Mouse (Mus musculus): Measurements from ENCODE around the gene Meox2. TPM values are rescaled to one million over a fixed set of nuclear protein-coding genes. Genes with fewer than 3 reads are reported as not detected.

The Meox2 gene
- polyA plus RNA-seq, 1 experiment from 2014 or later: 11.4 TPM

DNA sequence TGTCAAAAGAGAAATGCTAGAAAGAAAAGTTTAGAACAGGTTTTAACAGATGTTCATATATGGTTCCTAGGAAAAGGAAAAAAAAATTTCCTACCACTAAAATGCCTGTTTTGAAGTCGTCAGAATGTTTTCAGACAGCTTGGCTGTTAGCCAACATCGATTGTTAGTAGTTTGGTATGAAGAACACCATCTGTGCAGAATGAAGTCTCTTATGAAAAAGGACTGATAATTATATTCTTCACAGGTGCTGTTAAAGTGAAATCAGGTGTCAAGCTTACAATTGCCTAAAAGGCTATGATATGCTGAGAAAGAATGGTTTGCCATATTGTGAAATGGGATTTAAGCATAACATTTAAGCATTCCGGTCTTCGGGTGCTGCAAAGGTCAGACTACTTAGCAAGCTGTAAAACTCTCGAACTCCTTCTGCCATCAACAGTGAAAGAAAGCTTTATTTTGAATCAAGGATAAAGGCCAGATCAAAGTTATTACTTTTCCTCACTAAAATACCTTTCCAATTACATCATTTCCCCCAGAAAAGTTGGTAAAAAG is 80.7 kb downstream of the Meox2 start:
- H3K9ac ChIP-seq (replicated peaks; ENCODE audit: low read depth, low read length): no peak overlapping the region
- H3K27ac ChIP-seq (ENCODE audit: low read length): no peak overlapping the region
- no peaks in the 10 kb centered on the region for H3K27me3 ChIP-seq (ENCODE audit: control insufficient read depth, insufficient read depth, low read length)
- WGBS: 28% methylated on average over 5 of the region's 5 CpGs
- no peaks in the 10 kb centered on the region for H3K36me3 ChIP-seq (ENCODE audit: control insufficient read depth, insufficient read depth, low read length)
- no peak overlapping the region for H3K4me2 ChIP-seq (replicated peaks; ENCODE audit: low read depth, low read length)
- no peaks in the 10 kb centered on the region for H3K9me3 ChIP-seq (ENCODE audit: control insufficient read depth, low read depth, low read length)
- H3K4me1 ChIP-seq (ENCODE audit: control insufficient read depth, insufficient read depth, low read length): no peaks in the 10 kb centered on the region
- H3K4me3 ChIP-seq (ENCODE audit: low read depth, low read length): no peak overlapping the region
- no peak for ATAC-seq (ENCODE audit: insufficient number of reproducible peaks, insufficient read depth, low FRiP score, low read depth)

Other genes with a start within 250 kb of the Meox2 start
- gene Agmo, start 133.1 kb downstream of the Meox2 start, polyA plus RNA-seq (2014; fragmentation: Nextera tagmentation; extraction: Ambion mirVana): 0.85 and 1.5 TPM in 2 replicates